Mouse (Mus musculus) kidney, embryonic 15.5 days (tissue): ENCODE results near the gene Ormdl2. TPM values are rescaled to one million over a fixed set of nuclear protein-coding genes. Genes with fewer than 3 reads are reported as not detected.

Experiments used
- ATAC-seq: fragments of 200-750 bp; cut with Nextera tagmentation; replicated peaks from 2 replicates; pipeline ENCODE4 v1.8.0; 2017; ENCODE audit warnings: moderate TSS enrichment; ENCODE audit not compliant: low FRiP score
- H3K27ac ChIP-seq: fragments of 300-500 bp; sonication (generic); 2 replicates; pipeline ENCODE4 v1.5.1; 2015; ENCODE audit warnings: mild to moderate bottlenecking, inconsistent platforms
- H3K27me3 ChIP-seq: fragments of 300-500 bp; sonication (generic); 2 replicates; pipeline ENCODE4 v1.6.1; 2015; ENCODE audit warnings: inconsistent platforms
- H3K36me3 ChIP-seq: fragments of 300-500 bp; sonication (generic); 2 replicates; pipeline ENCODE4 v1.6.1; 2015; ENCODE audit warnings: inconsistent platforms
- H3K4me1 ChIP-seq: fragments of 300-500 bp; sonication (generic); 2 replicates; pipeline ENCODE4 v1.6.1; 2015; ENCODE audit warnings: inconsistent platforms
- H3K4me2 ChIP-seq: fragments of 300-500 bp; sonication (generic); 2 replicates; pipeline ENCODE4 v1.6.1; 2015; ENCODE audit warnings: moderate library complexity, mild to moderate bottlenecking, inconsistent platforms
- H3K4me3 ChIP-seq: fragments of 300-500 bp; sonication (generic); replicated peaks from 2 replicates; pipeline ENCODE4 v1.5.1; 2015; ENCODE audit warnings: mild to moderate bottlenecking, inconsistent platforms
- H3K9ac ChIP-seq: fragments of 300-500 bp; sonication (generic); 2 replicates; pipeline ENCODE4 v1.6.1; 2015; ENCODE audit warnings: mild to moderate bottlenecking, inconsistent platforms
- H3K9me3 ChIP-seq: fragments of 300-500 bp; sonication (generic); replicated peaks from 2 replicates; pipeline ENCODE4 v1.6.1; 2016; ENCODE audit warnings: inconsistent platforms
- WGBS: fragments of 180-500 bp; shearing (Covaris S2); methylation state at CpG from one replicate; pipeline ENCODE4 v1.1.7; 2015; ENCODE audit warnings: mixed read lengths; 5-methylcytosine and 5-hydroxymethylcytosine counted together
- polyA plus RNA-seq: library from polyadenylated mRNA; unstranded; fragments of >200 nt; fragmentation: Nextera tagmentation; extraction: Ambion mirVana; gene quantifications from 2 replicates; pipeline ENCODE4 v1.2.1, GENCODE M21; 2015

Ormdl2 gene
- polyA plus RNA-seq, 1 experiment from 2014 or later: 80.9 TPM

DNA sequence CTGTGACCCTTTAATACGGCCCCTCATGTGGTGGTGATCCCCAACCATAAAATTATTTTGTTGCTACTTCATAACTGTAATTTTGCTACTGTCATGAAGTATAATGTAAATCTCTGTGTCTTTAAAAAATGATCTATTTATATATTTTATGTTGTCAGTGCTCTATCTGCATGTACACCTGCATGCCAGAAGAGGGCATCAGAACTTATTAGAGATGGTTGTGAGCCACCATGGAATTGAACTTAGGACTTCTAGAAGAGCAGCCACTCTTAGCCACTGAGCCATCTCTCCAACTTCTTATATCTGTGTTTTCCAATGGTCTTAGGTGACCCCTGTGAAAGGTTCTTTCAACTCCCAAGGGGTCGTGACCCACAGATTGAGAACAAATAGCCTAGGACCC, 48.5 kb downstream of the Ormdl2 start:
- peaks cover 4% of the 10 kb centered on the region for H3K36me3 ChIP-seq
- no peak overlapping the region for H3K27ac ChIP-seq
- no peaks in the 10 kb centered on the region for H3K27me3 ChIP-seq
- no peak for ATAC-seq
- H3K4me2 ChIP-seq: no peak overlapping the region
- no peak overlapping the region for H3K9ac ChIP-seq
- H3K4me1 ChIP-seq: no peaks in the 10 kb centered on the region
- 80% methylated on average over 2 of the region's 2 CpGs for WGBS
- H3K4me3 ChIP-seq: no peak overlapping the region
- H3K9me3 ChIP-seq: no peaks in the 10 kb centered on the region

Other genes starting within 250 kb of the Ormdl2 start
- 9.7 and 10.7 TPM in 2 replicates for gene Erbb3, start 232.0 kb downstream of the Ormdl2 start, polyA plus RNA-seq
- 752 and 867 TPM in 2 replicates for gene Rps26, start 194.9 kb downstream of the Ormdl2 start, polyA plus RNA-seq
- 1.9 and 2.2 TPM in 2 replicates for gene Ikzf4, start 175.7 kb downstream of the Ormdl2 start, polyA plus RNA-seq
- 11.7 and 13.2 TPM in 2 replicates for gene Suox, start 147.6 kb downstream of the Ormdl2 start, polyA plus RNA-seq
- gene Rab5b, start 125.4 kb downstream of the Ormdl2 start, polyA plus RNA-seq: 71.4 and 72.3 TPM in 2 replicates
- 1.2 TPM in 2 replicates for gene Pmel, start 117.5 kb downstream of the Ormdl2 start, polyA plus RNA-seq
- gene Cdk2, start 116.6 kb downstream of the Ormdl2 start, polyA plus RNA-seq: 106 and 107 TPM in 2 replicates
- 5.9 and 6.0 TPM in 2 replicates for gene Dgka, start 76.8 kb downstream of the Ormdl2 start, polyA plus RNA-seq
- gene Pym1, start 73.8 kb downstream of the Ormdl2 start, polyA plus RNA-seq: 40.2 and 41.4 TPM in 2 replicates
- 0.73 and 1.6 TPM in 2 replicates for gene Mmp19, start 30.7 kb downstream of the Ormdl2 start, polyA plus RNA-seq
- 54.0 and 56.0 TPM in 2 replicates for gene Dnajc14, start 17.6 kb downstream of the Ormdl2 start, polyA plus RNA-seq
- 16.7 and 20.6 TPM in 2 replicates for gene Tmem198b, start 17.3 kb downstream of the Ormdl2 start, polyA plus RNA-seq
- 208 and 213 TPM in 2 replicates for gene Sarnp, start 4.3 kb downstream of the Ormdl2 start, polyA plus RNA-seq
- 7.2 and 8.7 TPM in 2 replicates for gene Gdf11, start 70.1 kb upstream of the Ormdl2 start, polyA plus RNA-seq
- 671 and 731 TPM in 2 replicates for gene Cd63, start 79.3 kb upstream of the Ormdl2 start, polyA plus RNA-seq
- 15.3 and 18.8 TPM in 2 replicates for gene Rdh5, start 101.2 kb upstream of the Ormdl2 start, polyA plus RNA-seq
- 220 and 231 TPM in 2 replicates for gene Bloc1s1, start 102.4 kb upstream of the Ormdl2 start, polyA plus RNA-seq
- gene Itga7, start 112.2 kb upstream of the Ormdl2 start, polyA plus RNA-seq: 3.6 and 4.2 TPM in 2 replicates
- 5.6 and 6.4 TPM in 2 replicates for gene Mettl7b, start 139.3 kb upstream of the Ormdl2 start, polyA plus RNA-seq
- gene Olfr9, start 167.8 kb upstream of the Ormdl2 start, polyA plus RNA-seq: not detected in 2 replicates
- not detected in 2 replicates for gene Olfr763, start 189.1 kb upstream of the Ormdl2 start, polyA plus RNA-seq
- gene Olfr764-ps1, start 218.3 kb upstream of the Ormdl2 start, polyA plus RNA-seq: not detected in 2 replicates
- not detected in 2 replicates for gene Olfr765, start 228.4 kb upstream of the Ormdl2 start, polyA plus RNA-seq
- gene Olfr766-ps1, start 247.3 kb upstream of the Ormdl2 start, polyA plus RNA-seq: not detected in 2 replicates